Mouse (Mus musculus): ENCODE data around the gene Ntn5.

Ntn5 gene

GRCm38 (mm10) chr7:45710477-45711191 lies 26.8 kb downstream of the Ntn5 start:
- no peak for ATAC-seq (ENCODE audit: insufficient number of reproducible peaks, low FRiP score, low TSS enrichment)

GRCm38 (mm10) chr7:45711316-45712021 lies 27.6 kb downstream of the Ntn5 start:
- no peak for ATAC-seq (ENCODE audit: insufficient number of reproducible peaks, low FRiP score, low TSS enrichment)

GRCm38 (mm10) chr7:45712022-45712757 lies 28.4 kb downstream of the Ntn5 start:
- ATAC-seq (ENCODE audit: insufficient number of reproducible peaks, low FRiP score, low TSS enrichment): no peak

- ATAC-seq (ENCODE audit: insufficient number of reproducible peaks, low FRiP score, low TSS enrichment): no peak
Observed at GRCm38 (mm10) chr7:45713396-45713795, 29.6 kb downstream of the Ntn5 start.

GRCm38 (mm10) chr7:45713881-45714520 lies 30.2 kb downstream of the Ntn5 start:
- ATAC-seq (ENCODE audit: insufficient number of reproducible peaks, low FRiP score, low TSS enrichment): no peak

GRCm38 (mm10) chr7:45714630-45715089 lies 30.8 kb downstream of the Ntn5 start:
- ATAC-seq (ENCODE audit: insufficient number of reproducible peaks, low FRiP score, low TSS enrichment): no peak

GRCm38 (mm10) chr7:45715090-45715708 lies 31.4 kb downstream of the Ntn5 start, which contains the start of gene Rpl18:
Gene Rpl18 (plus strand): TSS chr7:45715457.
- ATAC-seq (ENCODE audit: insufficient number of reproducible peaks, low FRiP score, low TSS enrichment): peak; percentile 78

GRCm38 (mm10) chr7:45715741-45716459 lies 32.1 kb downstream of the Ntn5 start:
- no peak for ATAC-seq (ENCODE audit: insufficient number of reproducible peaks, low FRiP score, low TSS enrichment)

- ATAC-seq (ENCODE audit: insufficient number of reproducible peaks, low FRiP score, low TSS enrichment): no peak
Observed at GRCm38 (mm10) chr7:45716460-45716857, 32.6 kb downstream of the Ntn5 start.

- ATAC-seq (ENCODE audit: insufficient number of reproducible peaks, low FRiP score, low TSS enrichment): no peak
Observed at GRCm38 (mm10) chr7:45716952-45717917, 33.4 kb downstream of the Ntn5 start.

- peak; percentile 50; the same call in 1 of the 2 replicates for ATAC-seq (ENCODE audit: insufficient number of reproducible peaks, low FRiP score, low TSS enrichment)
Observed at GRCm38 (mm10) chr7:45717918-45718297, 34.1 kb downstream of the Ntn5 start, which contains the start of gene Sphk2. Gene Sphk2 (minus strand): TSS chr7:45718002.

- no peak for ATAC-seq (ENCODE audit: insufficient number of reproducible peaks, low FRiP score, low TSS enrichment)
Observed at GRCm38 (mm10) chr7:45718331-45718730, 34.5 kb downstream of the Ntn5 start.

- ATAC-seq (ENCODE audit: insufficient number of reproducible peaks, low FRiP score, low TSS enrichment): no peak
Observed at GRCm38 (mm10) chr7:45719180-45719579, 35.4 kb downstream of the Ntn5 start.

- no peak for ATAC-seq (ENCODE audit: insufficient number of reproducible peaks, low FRiP score, low TSS enrichment)
Observed at GRCm38 (mm10) chr7:45719738-45720412, 36.1 kb downstream of the Ntn5 start.

GRCm38 (mm10) chr7:45720413-45721233 lies 36.8 kb downstream of the Ntn5 start, which contains the start of gene Fam83e:
Gene Fam83e (plus strand): TSS chr7:45721212.
- no peak for ATAC-seq (ENCODE audit: insufficient number of reproducible peaks, low FRiP score, low TSS enrichment)

GRCm38 (mm10) chr7:45721234-45721571 lies 37.4 kb downstream of the Ntn5 start:
- ATAC-seq (ENCODE audit: insufficient number of reproducible peaks, low FRiP score, low TSS enrichment): no peak
